Mouse (Mus musculus) left cerebral cortex, postnatal 36 days (tissue): ENCODE data around the gene Trh. TPM values are rescaled to one million over a fixed set of nuclear protein-coding genes. Genes with fewer than 3 reads are reported as not detected.

Source experiments
- DNase-seq, 2 experiments: peaks; one replicate each; pipeline ENCODE4 v3.0.0; 2021 to 2022; ENCODE audit warnings: low spot score in 2 of 2, mixed read lengths in 1 of 2
- intact Hi-C: fragments of 180-260 bp; cut with DNase I; formaldehyde crosslinking; loops from one replicate; pipeline ENCODE4 v1.15.1; 2025
- total RNA-seq, 2 experiments: library from RNA; stranded (reverse); gene quantifications; 2 replicates each; pipeline ENCODE4 v1.2.3; 2021

The Trh gene
- 1 to 10 TPM; 1.9 to 9.9 TPM for total RNA-seq

DNA sequence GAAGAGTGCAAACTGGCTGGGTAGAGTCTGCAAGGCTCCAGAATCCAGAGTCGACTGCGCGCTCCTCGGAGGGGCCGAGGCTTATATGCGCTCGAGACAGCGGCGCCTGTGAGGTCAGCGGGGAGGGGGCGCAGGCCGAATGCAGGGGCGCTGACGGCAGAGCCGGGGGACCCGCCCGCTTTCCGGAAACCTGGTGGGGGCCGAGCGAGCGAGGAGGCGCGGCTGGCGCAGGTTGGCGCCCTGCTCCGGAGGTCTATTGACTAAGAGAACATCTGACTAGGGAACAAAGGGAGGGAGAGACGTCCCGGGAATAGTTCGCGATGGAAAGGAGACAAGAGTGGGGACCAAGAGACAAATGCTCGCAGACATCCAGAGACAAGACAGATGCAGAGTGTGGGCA is at the start of gene Trh:
Gene Trh (minus strand): TSS at position 60 of the 400 bp plus-strand sequence.
- intact Hi-C loops = no loop called here
- DNase-seq = no peak

GRCm38 (mm10) chr6:92290826-92291225 is 46.4 kb upstream of the Trh start:
- DNase-seq = no peak
- intact Hi-C loops = no loop called here

DNA sequence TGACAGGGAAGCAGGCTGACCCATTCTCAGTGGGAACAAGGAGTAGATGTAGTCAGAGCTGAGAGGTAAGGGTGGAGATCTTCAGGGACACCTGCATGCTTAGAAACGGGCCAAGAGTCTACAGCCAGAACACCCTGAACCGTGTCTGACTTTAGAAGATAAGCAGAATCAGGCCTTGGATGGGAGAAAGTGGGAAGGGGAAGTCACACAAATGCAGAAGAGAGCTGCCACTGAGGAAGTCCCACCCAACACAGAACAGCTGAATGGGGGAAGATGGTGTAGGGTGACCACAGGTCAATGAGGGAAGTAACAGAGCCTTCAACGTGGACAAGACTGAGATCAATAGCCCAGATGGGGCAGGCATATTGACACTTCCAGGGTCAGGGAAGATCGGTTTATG is 42.4 kb upstream of the Trh start:
- no peak for DNase-seq
- intact Hi-C loops = loop anchor here (1.0 to 5.0 kb wide), 3 partner anchors 194 to 456 kb away; no protein-coding TSS in a partner anchor

DNA sequence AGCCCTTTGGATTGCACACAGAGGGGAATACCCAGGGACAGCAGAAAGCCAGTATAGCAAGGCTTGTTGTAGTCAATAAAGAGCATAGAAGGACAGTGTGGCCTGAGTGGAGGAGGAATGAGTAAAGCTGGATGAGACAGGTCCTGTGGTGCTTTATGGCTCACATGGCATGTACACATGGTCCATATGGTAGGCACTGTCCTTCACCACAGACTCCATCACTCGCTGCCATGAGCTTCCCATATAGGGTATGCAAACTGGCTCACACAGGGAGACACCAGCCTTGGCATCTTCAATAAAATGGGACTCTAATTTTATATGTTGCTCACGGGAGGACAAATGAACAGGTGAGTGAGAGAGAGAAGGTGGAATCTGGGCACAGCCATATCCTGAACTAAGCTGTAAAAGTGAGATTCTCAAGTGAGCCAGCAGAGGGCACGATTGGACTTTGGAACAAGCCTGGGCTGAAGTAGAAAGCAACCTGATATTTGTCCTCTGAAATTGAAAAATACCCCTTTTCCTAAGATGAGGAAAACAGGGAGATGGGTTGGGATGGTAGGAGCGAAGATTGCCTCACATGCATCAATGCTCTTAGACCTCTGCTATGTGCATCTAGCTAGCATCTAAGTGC is 41.9 kb upstream of the Trh start:
- intact Hi-C loops = loop anchor here (1.0 to 5.0 kb wide), 3 partner anchors 194 to 457 kb away; no protein-coding TSS in a partner anchor
- peak; percentile 52 to 78 for DNase-seq

- no peak for DNase-seq
- intact Hi-C loops = loop anchor here (5.0 kb wide), 1 partner anchor 382 kb away; no protein-coding TSS in a partner anchor
Observed at GRCm38 (mm10) chr6:92285559-92285958, 41.1 kb upstream of the Trh start.

- intact Hi-C loops = no loop called here
- DNase-seq = no peak
Observed at GRCm38 (mm10) chr6:92277179-92277578, 32.7 kb upstream of the Trh start.

- no peak for DNase-seq
Observed at GRCm38 (mm10) chr6:92273652-92274322, 29.3 kb upstream of the Trh start.

DNA sequence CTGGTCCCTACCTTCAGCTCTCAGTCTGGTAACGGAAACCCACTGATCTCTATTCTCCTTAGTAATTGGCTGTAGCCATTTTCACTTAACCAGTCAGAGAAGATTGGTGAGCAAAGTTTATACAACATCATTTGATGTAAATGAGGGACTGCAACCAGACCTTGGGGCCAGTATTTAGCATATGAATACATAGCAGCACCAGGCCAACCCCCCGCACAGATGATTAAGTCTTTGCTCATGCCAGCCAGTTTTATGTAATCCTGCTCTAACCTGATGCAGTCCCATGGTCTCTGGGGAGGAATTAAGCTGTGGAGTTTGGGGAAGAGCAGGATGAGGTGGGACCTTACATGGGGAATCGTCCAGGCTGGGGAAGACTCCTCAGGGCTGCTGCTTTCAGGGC is 28.2 kb upstream of the Trh start:
- no peak for DNase-seq
- intact Hi-C loops = no loop called here

More at GRCm38 (mm10) chr6:92273652-92274322, 29.3 kb upstream of the Trh start:
- intact Hi-C loops = no loop called here

DNA sequence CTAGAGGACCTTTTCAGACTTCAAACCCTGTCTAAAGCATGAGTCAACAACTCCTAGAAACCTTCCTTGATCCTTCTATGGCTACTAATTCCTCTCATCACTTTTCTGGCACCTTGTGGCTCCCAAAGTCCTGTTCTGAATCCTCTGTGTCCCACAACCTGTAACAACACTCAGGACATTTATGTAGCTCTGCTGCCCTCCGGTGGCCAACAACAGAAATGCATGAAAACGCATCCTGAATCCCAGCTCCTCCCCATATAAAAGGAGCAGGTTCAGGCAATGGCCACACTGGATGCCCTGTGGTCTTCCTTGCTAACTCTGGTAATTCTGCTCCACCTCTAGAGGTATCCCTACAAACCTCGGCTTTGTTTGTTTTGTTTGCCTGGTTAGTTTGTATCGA is 24.6 kb upstream of the Trh start:
- intact Hi-C loops = loop anchor here (1.0 kb wide), 1 partner anchor 50 kb away; no protein-coding TSS in a partner anchor
- peak; percentile 47 to 72 for DNase-seq

GRCm38 (mm10) chr6:92268001-92268400 is 23.6 kb upstream of the Trh start:
- DNase-seq = no peak
- intact Hi-C loops = no loop called here

- DNase-seq = no peak
- intact Hi-C loops = no loop called here
Observed at GRCm38 (mm10) chr6:92261162-92261843, 16.9 kb upstream of the Trh start.

GRCm38 (mm10) chr6:92255346-92255745 is 10.9 kb upstream of the Trh start:
- DNase-seq = no peak
- intact Hi-C loops = no loop called here

- DNase-seq = no peak
- intact Hi-C loops = no loop called here
Observed at GRCm38 (mm10) chr6:92253253-92253870, 8.9 kb upstream of the Trh start.

GRCm38 (mm10) chr6:92247215-92247919 is 2.9 kb upstream of the Trh start:
- DNase-seq = no peak
- intact Hi-C loops = no loop called here

DNA sequence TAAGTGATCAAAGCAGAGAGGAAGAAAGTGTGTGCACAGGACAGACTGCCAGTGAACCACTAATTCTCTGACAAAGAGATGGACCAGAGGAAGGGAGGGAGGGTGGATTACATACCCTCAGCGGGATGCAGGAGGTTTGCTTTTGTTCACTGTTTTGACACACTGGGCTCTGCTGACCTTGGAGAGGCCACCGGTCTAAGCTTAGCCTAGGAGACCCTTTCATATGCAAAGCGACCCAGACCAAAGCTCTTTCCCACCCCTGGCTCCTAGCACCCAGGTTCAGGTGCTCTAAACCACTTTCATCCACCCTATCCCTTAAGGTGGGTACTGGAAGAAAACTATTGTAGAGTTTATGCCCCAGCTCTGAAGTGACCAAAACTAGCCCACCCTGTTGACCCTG is 1.9 kb upstream of the Trh start:
- intact Hi-C loops = no loop called here
- no peak for DNase-seq

- intact Hi-C loops = no loop called here
- DNase-seq = peak; percentile 33 to 38
Observed at GRCm38 (mm10) chr6:92241178-92241906, 3.1 kb downstream of the Trh start.

DNA sequence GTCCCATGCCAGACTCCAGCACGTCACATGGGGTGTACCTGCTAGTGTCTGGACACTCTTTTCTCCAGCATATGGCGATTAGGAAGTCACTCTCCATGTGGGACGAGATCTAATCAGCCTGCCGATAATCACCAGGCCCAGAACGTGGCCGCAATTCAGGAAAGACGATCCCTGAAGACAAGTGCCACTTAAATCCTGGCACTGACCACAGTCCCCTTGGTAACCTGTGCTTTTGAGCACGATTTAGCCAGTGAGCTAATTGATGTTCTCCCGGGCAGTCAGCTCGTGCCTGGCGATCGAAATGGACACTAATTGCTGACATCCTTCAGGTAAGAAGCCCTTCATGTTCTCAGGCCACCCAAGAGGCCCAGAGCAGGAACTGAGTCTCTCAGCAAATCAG is 9.4 kb downstream of the Trh start:
- DNase-seq = no peak
- intact Hi-C loops = no loop called here

DNA sequence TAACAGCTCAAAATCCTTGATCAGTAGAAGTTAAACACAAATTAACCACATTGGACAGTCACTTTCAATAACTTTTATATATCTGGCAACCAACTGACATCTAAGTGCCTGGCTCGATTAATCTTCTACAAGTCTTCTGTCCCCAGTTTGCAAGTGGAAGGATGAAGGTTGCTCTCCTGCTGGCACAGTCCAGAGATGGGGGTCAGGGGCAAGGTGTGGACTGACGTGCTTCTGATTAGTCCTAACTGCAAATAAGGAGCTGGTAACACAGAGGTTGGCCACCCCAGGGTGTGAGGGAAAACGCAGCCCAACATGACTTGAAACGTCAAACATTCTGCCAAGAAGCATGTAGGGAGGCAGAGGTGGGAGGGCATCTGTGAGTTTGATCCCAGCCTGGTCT is 12.7 kb downstream of the Trh start:
- intact Hi-C loops = no loop called here

DNA sequence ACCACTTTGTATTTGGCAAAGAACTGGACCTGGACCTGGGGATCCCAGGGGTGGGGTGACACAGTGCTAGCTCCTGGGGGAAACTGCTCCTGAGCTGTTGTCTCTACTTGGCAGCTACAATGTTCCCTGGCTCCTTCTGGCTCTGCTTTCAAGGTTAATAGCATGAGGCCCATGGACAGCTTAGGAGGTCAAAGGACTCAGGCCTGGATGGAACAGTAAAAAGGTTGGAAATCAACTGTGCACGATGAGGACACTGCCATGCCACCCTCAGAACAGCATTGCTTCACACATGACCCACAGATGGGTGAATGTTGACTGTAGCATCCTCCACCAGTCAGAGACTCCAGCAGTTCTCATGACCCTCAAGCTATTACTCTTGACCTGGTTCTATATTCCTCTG is 13.1 kb downstream of the Trh start:
- intact Hi-C loops = no loop called here
- no peak for DNase-seq

More for the DNA sequence above, 12.7 kb downstream of the Trh start:
- no peak for DNase-seq
